Mouse (Mus musculus): ENCODE measurements around the gene Pcolce. TPM values are rescaled to one million over a fixed set of nuclear protein-coding genes. Genes with fewer than 3 reads are reported as not detected.
A peak's percentile ranks its signal among the peaks of the same experiment; 100 is the strongest.

Gene Pcolce
- polyA plus RNA-seq, 1 experiment from 2014 or later: 15.1 TPM

GRCm38 (mm10) chr5:137645091-137645651 is 31.6 kb upstream of the Pcolce start:
- Histone ChIP-seq H3K4me3 (peak overlapping the region; percentile 19), H3K4me1 (peaks cover 22% of the 10 kb centered on the region), H3K9ac (no peak overlapping the region), H3K36me3 (replicated peaks) (peaks cover 12% of the 10 kb centered on the region; the same call in 1 of the 2 replicates), H3K27ac (no peak overlapping the region), H3K27me3 (replicated peaks) (peaks cover 35% of the 10 kb centered on the region), H3K4me2 (peak overlapping the region; percentile 37), H3K9me3 (no peaks in the 10 kb centered on the region)
- WGBS: 3% methylated on average over 44 of the region's 44 CpGs
- no peak for ATAC-seq (replicated peaks)

GRCm38 (mm10) chr5:137644484-137644883 is 30.9 kb upstream of the Pcolce start:
- peaks cover 35% of the 10 kb centered on the region for H3K27me3 ChIP-seq (replicated peaks)
- no peak overlapping the region for H3K4me2 ChIP-seq
- H3K4me1 ChIP-seq: peaks cover 15% of the 10 kb centered on the region
- peaks cover 19% of the 10 kb centered on the region; the same call in 1 of the 2 replicates for H3K36me3 ChIP-seq (replicated peaks)
- H3K27ac ChIP-seq: no peak overlapping the region
- H3K4me3 ChIP-seq: no peak overlapping the region
- no peak for ATAC-seq (replicated peaks)
- 43% methylated on average over 19 of the region's 19 CpGs for WGBS
- H3K9me3 ChIP-seq: no peaks in the 10 kb centered on the region
- H3K9ac ChIP-seq: no peak overlapping the region; the same call in 1 of the 2 replicates

- Histone ChIP-seq H3K36me3 (replicated peaks) (peaks cover 29% of the 10 kb centered on the region; the same call in 1 of the 2 replicates), H3K27ac (no peak overlapping the region), H3K4me1 (peaks cover 5% of the 10 kb centered on the region; the same call in 1 of the 2 replicates), H3K4me3 (no peak overlapping the region), H3K27me3 (replicated peaks) (peaks cover 35% of the 10 kb centered on the region), H3K9me3 (no peaks in the 10 kb centered on the region), H3K9ac (no peak overlapping the region), H3K4me2 (no peak overlapping the region)
- WGBS: 54% methylated on average over 4 of the region's 4 CpGs
- ATAC-seq (replicated peaks): no peak
These were observed 29.3 kb upstream of the Pcolce start for GRCm38 (mm10) chr5:137642886-137643285.

- 88% methylated on average over 19 of the region's 19 CpGs for WGBS
These were observed 27.5 kb upstream of the Pcolce start, which contains the start of gene Sap25 for GRCm38 (mm10) chr5:137641054-137641453. Gene Sap25, plus strand, starts transcription at chr5:137641334.

GRCm38 (mm10) chr5:137639472-137639871 is 25.9 kb upstream of the Pcolce start:
- H3K4me1 ChIP-seq: no peaks in the 10 kb centered on the region
- ATAC-seq (replicated peaks): no peak
- no peak overlapping the region for H3K9ac ChIP-seq
- H3K27ac ChIP-seq: no peak overlapping the region
- H3K9me3 ChIP-seq: no peaks in the 10 kb centered on the region
- H3K4me2 ChIP-seq: no peak overlapping the region
- 82% methylated on average over 7 of the region's 7 CpGs for WGBS
- no peak overlapping the region for H3K4me3 ChIP-seq
- peaks cover 49% of the 10 kb centered on the region; the same call in 1 of the 2 replicates for H3K36me3 ChIP-seq (replicated peaks)
- peaks cover 13% of the 10 kb centered on the region for H3K27me3 ChIP-seq (replicated peaks)

More at GRCm38 (mm10) chr5:137641054-137641453, 27.5 kb upstream of the Pcolce start, which contains the start of gene Sap25:
- H3K27ac ChIP-seq: no peak within 1 kb of the TSS
- H3K36me3 ChIP-seq (replicated peaks): peaks cover 40% of the 10 kb centered on the region; the same call in 1 of the 2 replicates
- no peak within 1 kb of the TSS for H3K9ac ChIP-seq
- H3K9me3 ChIP-seq: no peaks in the 10 kb centered on the region
- H3K4me2 ChIP-seq: no peak within 1 kb of the TSS
- no peak for ATAC-seq (replicated peaks)
- H3K27me3 ChIP-seq (replicated peaks): peaks cover 28% of the 10 kb centered on the region
- peaks cover 5% of the 10 kb centered on the region; the same call in 1 of the 2 replicates for H3K4me1 ChIP-seq
- no peak within 1 kb of the TSS for H3K4me3 ChIP-seq

- no peak for ATAC-seq (replicated peaks)
- H3K4me1 ChIP-seq: peaks cover 32% of the 10 kb centered on the region
- no peaks in the 10 kb centered on the region for H3K9me3 ChIP-seq
- H3K9ac ChIP-seq: no peak overlapping the region
- H3K27me3 ChIP-seq (replicated peaks): no peaks in the 10 kb centered on the region
- 82% methylated on average over 12 of the region's 12 CpGs for WGBS
- no peak overlapping the region for H3K27ac ChIP-seq
- no peak overlapping the region for H3K4me2 ChIP-seq
- H3K36me3 ChIP-seq (replicated peaks): peaks cover 32% of the 10 kb centered on the region; the same call in 1 of the 2 replicates
- H3K4me3 ChIP-seq: no peak overlapping the region
These were observed 20.0 kb upstream of the Pcolce start for GRCm38 (mm10) chr5:137633397-137634084.

- Histone ChIP-seq H3K9ac (peak overlapping the region; percentile 3; the same call in 1 of the 2 replicates), H3K4me3 (no peak overlapping the region), H3K27ac (no peak overlapping the region), H3K9me3 (no peaks in the 10 kb centered on the region), H3K4me1 (peaks cover 43% of the 10 kb centered on the region), H3K27me3 (replicated peaks) (no peaks in the 10 kb centered on the region), H3K36me3 (replicated peaks) (peaks cover 18% of the 10 kb centered on the region; the same call in 1 of the 2 replicates), H3K4me2 (0 out of 2 replicates have a peak overlapping the region, but pooled peaks have one; percentile 94)
- ATAC-seq (replicated peaks): no peak
- 75% methylated on average over 4 of the region's 4 CpGs for WGBS
These were observed 18.0 kb upstream of the Pcolce start for GRCm38 (mm10) chr5:137631591-137631990.

GRCm38 (mm10) chr5:137631171-137631570 is 17.6 kb upstream of the Pcolce start:
- H3K27me3 ChIP-seq (replicated peaks): no peaks in the 10 kb centered on the region
- 0 out of 2 replicates have a peak overlapping the region, but pooled peaks have one; percentile 20 for H3K27ac ChIP-seq
- H3K4me1 ChIP-seq: peaks cover 43% of the 10 kb centered on the region
- no peaks in the 10 kb centered on the region for H3K9me3 ChIP-seq
- H3K36me3 ChIP-seq (replicated peaks): peaks cover 15% of the 10 kb centered on the region; the same call in 1 of the 2 replicates
- WGBS: 72% methylated on average over 9 of the region's 9 CpGs
- peak overlapping the region; percentile 94 for H3K4me2 ChIP-seq
- no peak for ATAC-seq (replicated peaks)
- peak overlapping the region; percentile 90; the same call in 1 of the 2 replicates for H3K9ac ChIP-seq
- H3K4me3 ChIP-seq: no peak overlapping the region

- peaks cover 43% of the 10 kb centered on the region for H3K4me1 ChIP-seq
- H3K4me3 ChIP-seq: no peak overlapping the region
- H3K9ac ChIP-seq: peak overlapping the region; percentile 90; the same call in 1 of the 2 replicates
- H3K4me2 ChIP-seq: peak overlapping the region; percentile 94
- peak overlapping the region; percentile 20; the same call in 1 of the 2 replicates for H3K27ac ChIP-seq
- peaks cover 14% of the 10 kb centered on the region; the same call in 1 of the 2 replicates for H3K36me3 ChIP-seq (replicated peaks)
- no peak for ATAC-seq (replicated peaks)
- WGBS: 38% methylated on average over 3 of the region's 3 CpGs
- H3K9me3 ChIP-seq: no peaks in the 10 kb centered on the region
- H3K27me3 ChIP-seq (replicated peaks): no peaks in the 10 kb centered on the region
These were observed 17.0 kb upstream of the Pcolce start for GRCm38 (mm10) chr5:137630602-137631001.

GRCm38 (mm10) chr5:137629906-137630545 is 16.4 kb upstream of the Pcolce start:
- 29% methylated on average over 6 of the region's 6 CpGs for WGBS
- no peak for ATAC-seq (replicated peaks)

GRCm38 (mm10) chr5:137629306-137629721 is 15.7 kb upstream of the Pcolce start:
- H3K27me3 ChIP-seq (replicated peaks): no peaks in the 10 kb centered on the region
- H3K9me3 ChIP-seq: no peaks in the 10 kb centered on the region
- H3K4me1 ChIP-seq: peaks cover 43% of the 10 kb centered on the region
- H3K36me3 ChIP-seq (replicated peaks): 0 out of 2 replicates have a peak, but pooled peaks cover 6% of the 10 kb centered on the region
- under 1% methylated on average over 23 of the region's 23 CpGs for WGBS
- peak overlapping the region; percentile 100 for H3K4me3 ChIP-seq
- peak overlapping the region; percentile 90 for H3K9ac ChIP-seq
- peak overlapping the region; percentile 94 for H3K27ac ChIP-seq
- ATAC-seq (replicated peaks): peak; percentile 38
- H3K4me2 ChIP-seq: peak overlapping the region; percentile 94

More at GRCm38 (mm10) chr5:137629906-137630545, 16.4 kb upstream of the Pcolce start:
- Histone ChIP-seq H3K36me3 (replicated peaks) (peaks cover 8% of the 10 kb centered on the region; the same call in 1 of the 2 replicates), H3K27ac (0 out of 2 replicates have a peak overlapping the region, but pooled peaks have one; percentile 3), H3K9ac (peak overlapping the region; percentile 90; the same call in 1 of the 2 replicates), H3K4me3 (peak overlapping the region; percentile 100), H3K9me3 (no peaks in the 10 kb centered on the region), H3K4me1 (peaks cover 43% of the 10 kb centered on the region), H3K27me3 (replicated peaks) (no peaks in the 10 kb centered on the region), H3K4me2 (peak overlapping the region; percentile 94)

Data from midbrain, embryonic 15.5 days (tissue).